Mouse (Mus musculus) megakaryocyte progenitor cell, adult 5-6 weeks (primary cell): Measurements from ENCODE around the gene Ktn1. TPM values are rescaled to one million over a fixed set of nuclear protein-coding genes. Genes with fewer than 3 reads are reported as not detected.

Source experiments
- ATAC-seq: replicated peaks from 2 replicates; pipeline ENCODE4 v1.8.0; 2016; ENCODE audit warnings: mild to moderate bottlenecking, moderate TSS enrichment, inconsistent platforms; ENCODE audit not compliant: poor library complexity
- total RNA-seq, 2 experiments: library from RNA; stranded (forward) in 1 of 2; stranded (reverse) in 1 of 2; fragments of 157-497, 149-512 nt in 1 of 2; fragments of 200-1000 nt in 1 of 2; gene quantifications; 2 replicates each; pipeline versions ENCODE4 v1.2.3 to v1.2.4; 2015 to 2017

Ktn1 gene
- total RNA-seq, 2 experiments from 2014 or later, result 33.9 to 47.8 TPM

GRCm38 (mm10) chr14:47751422-47752205, 103.4 kb downstream of the Ktn1 start:
- peak; percentile 70 for ATAC-seq

- no peak for ATAC-seq
Observed at GRCm38 (mm10) chr14:47753561-47753960, 105.3 kb downstream of the Ktn1 start.

DNA sequence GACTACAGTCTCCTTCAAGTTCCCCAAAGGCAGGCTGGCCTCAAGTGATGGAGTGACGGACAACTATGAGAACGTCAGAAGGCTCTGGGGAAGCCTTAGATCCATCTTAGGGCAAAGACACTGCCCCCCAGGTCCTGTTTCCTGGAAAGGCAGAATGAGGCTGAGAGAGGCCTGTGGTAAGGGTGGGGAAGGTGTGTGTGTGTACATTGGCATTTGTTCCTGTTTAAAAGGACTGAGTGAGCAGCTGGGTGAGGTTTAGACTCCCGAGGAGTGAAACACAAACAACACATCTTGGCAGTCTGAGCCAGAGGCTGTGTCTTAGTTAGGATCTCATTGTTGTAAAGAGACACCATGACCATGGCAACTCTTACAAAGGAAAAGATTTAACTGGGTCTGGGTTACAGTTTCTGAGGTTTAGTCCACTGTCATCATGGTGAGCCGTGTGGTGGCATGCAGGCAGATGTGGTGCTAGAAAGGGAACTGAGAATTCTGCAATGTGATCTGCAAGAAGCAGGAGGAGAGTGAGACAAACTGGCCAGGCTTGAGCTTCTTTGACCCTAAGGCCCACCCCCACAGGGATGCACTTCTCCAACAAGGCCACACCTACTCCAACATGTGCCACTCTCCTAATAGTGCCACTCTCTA, 106.1 kb downstream of the Ktn1 start:
- peak; percentile 85 for ATAC-seq

DNA sequence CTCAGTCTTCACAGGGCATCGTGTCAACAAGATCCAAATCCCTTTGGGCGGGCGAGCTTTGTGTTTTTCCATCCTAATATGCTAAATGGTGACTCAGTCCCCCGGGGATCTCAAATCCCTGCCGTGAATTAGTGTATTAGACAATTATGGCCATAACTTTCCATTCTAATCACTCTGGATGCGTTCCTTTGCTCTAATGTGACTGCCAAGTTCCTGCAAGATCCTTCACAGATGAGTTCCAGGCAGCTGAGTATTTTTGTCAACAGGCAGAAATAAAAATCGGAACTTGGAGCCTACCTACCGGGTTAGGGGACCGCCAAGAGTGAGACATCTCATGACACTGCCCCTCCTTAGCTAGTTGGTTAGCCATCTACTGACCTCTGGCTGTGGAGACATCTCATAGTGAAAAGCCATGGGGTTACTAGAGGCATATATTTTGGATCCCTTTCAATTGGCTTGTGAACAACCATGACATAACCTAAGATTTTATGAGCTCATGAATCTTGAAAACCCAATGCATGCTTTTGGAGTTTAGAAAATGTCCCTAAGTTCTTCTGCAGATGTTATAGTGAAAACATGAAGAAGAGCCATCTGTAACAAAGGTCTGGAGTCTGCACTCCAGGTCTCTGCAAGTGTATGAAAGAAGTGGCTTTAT, 108.3 kb downstream of the Ktn1 start:
- ATAC-seq, result no peak

GRCm38 (mm10) chr14:47765192-47765591, 116.9 kb downstream of the Ktn1 start:
- ATAC-seq, result no peak

GRCm38 (mm10) chr14:47765796-47766195, 117.5 kb downstream of the Ktn1 start:
- no peak for ATAC-seq

DNA sequence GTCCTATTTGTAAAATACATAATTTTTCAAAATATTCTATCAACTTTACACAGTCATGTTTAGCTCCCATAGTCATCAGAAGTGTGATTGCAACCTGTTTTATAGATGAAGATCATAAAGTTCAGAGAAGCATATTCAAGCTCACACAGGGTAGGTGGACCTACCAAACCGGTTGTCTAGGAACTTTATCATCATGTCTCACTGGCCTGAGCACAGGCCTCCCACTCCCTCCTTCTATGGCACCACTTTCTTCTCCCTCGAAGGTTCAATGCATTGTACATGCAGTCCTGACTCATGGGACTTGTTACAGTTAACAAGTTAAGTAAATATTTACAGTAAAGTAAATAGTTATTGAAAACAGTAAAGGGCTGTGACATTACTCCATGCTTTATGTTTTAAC, 118.1 kb downstream of the Ktn1 start:
- no peak for ATAC-seq

GRCm38 (mm10) chr14:47771496-47771895, 123.2 kb downstream of the Ktn1 start:
- ATAC-seq, result no peak

DNA sequence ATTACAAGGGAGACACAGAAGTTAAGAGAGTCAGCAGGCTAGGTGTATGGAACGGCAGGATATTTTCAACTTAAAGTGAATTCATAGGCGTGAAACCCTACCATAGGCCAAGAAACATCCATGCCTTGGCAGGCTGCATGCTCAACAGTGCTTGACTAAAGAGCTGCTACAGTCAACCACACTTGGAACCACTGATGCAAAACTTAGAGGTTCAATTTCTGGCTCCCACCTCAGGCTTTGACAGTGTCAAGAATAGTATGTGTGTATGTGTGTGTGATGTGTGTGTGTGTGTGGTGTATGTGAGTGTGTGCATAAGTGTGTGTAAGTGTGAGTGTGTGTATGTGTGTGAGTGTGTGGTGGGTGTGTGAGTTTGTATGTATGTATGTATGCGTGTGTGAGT, 127.3 kb downstream of the Ktn1 start:
- no peak for ATAC-seq

GRCm38 (mm10) chr14:47776260-47777035, 128.2 kb downstream of the Ktn1 start:
- ATAC-seq, result no peak

GRCm38 (mm10) chr14:47786112-47786511, 137.9 kb downstream of the Ktn1 start:
- no peak for ATAC-seq

Other genes with a start within 250 kb of the Ktn1 start
- 44.2 and 53.5 TPM in 2 replicates for gene Dlgap5, start 230.0 kb upstream of the Ktn1 start, total RNA-seq (2015)
- 75.3 and 77.0 TPM in 2 replicates for gene Dlgap5, start 230.0 kb upstream of the Ktn1 start, total RNA-seq (2017)
- 11.0 and 11.4 TPM in 2 replicates for gene Fbxo34, start 198.0 kb upstream of the Ktn1 start, total RNA-seq (2015)
- 16.1 and 22.6 TPM in 2 replicates for gene Fbxo34, start 198.0 kb upstream of the Ktn1 start, total RNA-seq (2017)
- 6.1 and 7.5 TPM in 2 replicates for gene Atg14, start 77.8 kb upstream of the Ktn1 start, total RNA-seq (2015)
- gene Atg14, start 77.8 kb upstream of the Ktn1 start, total RNA-seq (2017), result 7.1 and 10.9 TPM in 2 replicates